Mouse (Mus musculus): ENCODE data around the gene Slc17a5. TPM values are rescaled to one million over a fixed set of nuclear protein-coding genes. Genes with fewer than 3 reads are reported as not detected.
A peak's percentile ranks its signal among the peaks of the same experiment; 100 is the strongest.
"Not testable (repeated sequence)": the region's sequence is repeated elsewhere in the genome, so short reads cannot be mapped to it uniquely, and the experiment has no call there.

The Slc17a5 gene
- polyA plus RNA-seq, 3 experiments from 2014 or later: 8.2 to 12.0 (median 11.3) TPM

GRCm38 (mm10) chr9:78558586-78559214 is 29.1 kb downstream of the Slc17a5 start:
- ATAC-seq: no peak

- no peak for ATAC-seq
Measured at GRCm38 (mm10) chr9:78557041-78557440, 30.8 kb downstream of the Slc17a5 start.

GRCm38 (mm10) chr9:78552984-78553383 is 34.9 kb downstream of the Slc17a5 start:
- ATAC-seq: peak; percentile 82

GRCm38 (mm10) chr9:78551761-78552160 is 36.1 kb downstream of the Slc17a5 start:
- no peak for ATAC-seq

- no peak for ATAC-seq
Measured at GRCm38 (mm10) chr9:78547742-78548141, 40.1 kb downstream of the Slc17a5 start.

- no peak for ATAC-seq
Measured at GRCm38 (mm10) chr9:78546944-78547343, 40.9 kb downstream of the Slc17a5 start.

GRCm38 (mm10) chr9:78541758-78542157 is 46.1 kb downstream of the Slc17a5 start:
- no peak for ATAC-seq

- no peak for ATAC-seq
Measured at GRCm38 (mm10) chr9:78538421-78538820, 49.4 kb downstream of the Slc17a5 start.

- ATAC-seq: no peak
Measured at GRCm38 (mm10) chr9:78537154-78537873, 50.5 kb downstream of the Slc17a5 start.

- ATAC-seq: no peak
Measured at GRCm38 (mm10) chr9:78534606-78535005, 53.2 kb downstream of the Slc17a5 start.

- ATAC-seq: peak; percentile 85
Measured at GRCm38 (mm10) chr9:78533296-78533935, 54.4 kb downstream of the Slc17a5 start.

- ATAC-seq: no peak
Measured at GRCm38 (mm10) chr9:78532341-78532819, 55.5 kb downstream of the Slc17a5 start.

GRCm38 (mm10) chr9:78531816-78532215 is 56.0 kb downstream of the Slc17a5 start:
- no peak for ATAC-seq

- ATAC-seq: peak; percentile 72
Measured at GRCm38 (mm10) chr9:78527767-78528381, 60.0 kb downstream of the Slc17a5 start.

GRCm38 (mm10) chr9:78527301-78527761 is 60.5 kb downstream of the Slc17a5 start:
- peak; percentile 85 for ATAC-seq

- no peak for ATAC-seq
Measured at GRCm38 (mm10) chr9:78526206-78526605, 61.6 kb downstream of the Slc17a5 start.

GRCm38 (mm10) chr9:78525451-78526135 is 62.2 kb downstream of the Slc17a5 start:
- no peak for ATAC-seq

GRCm38 (mm10) chr9:78521689-78522088 is 66.2 kb downstream of the Slc17a5 start:
- peak; percentile 89 for ATAC-seq

- peak; percentile 26 for ATAC-seq
Measured at GRCm38 (mm10) chr9:78520780-78521601, 66.8 kb downstream of the Slc17a5 start.

- ATAC-seq: no peak
Measured at GRCm38 (mm10) chr9:78520127-78520779, 67.6 kb downstream of the Slc17a5 start.

- ATAC-seq: not testable (repeated sequence)
Measured at GRCm38 (mm10) chr9:78517237-78517636, 70.6 kb downstream of the Slc17a5 start.
